In the genomic region with DNA sequence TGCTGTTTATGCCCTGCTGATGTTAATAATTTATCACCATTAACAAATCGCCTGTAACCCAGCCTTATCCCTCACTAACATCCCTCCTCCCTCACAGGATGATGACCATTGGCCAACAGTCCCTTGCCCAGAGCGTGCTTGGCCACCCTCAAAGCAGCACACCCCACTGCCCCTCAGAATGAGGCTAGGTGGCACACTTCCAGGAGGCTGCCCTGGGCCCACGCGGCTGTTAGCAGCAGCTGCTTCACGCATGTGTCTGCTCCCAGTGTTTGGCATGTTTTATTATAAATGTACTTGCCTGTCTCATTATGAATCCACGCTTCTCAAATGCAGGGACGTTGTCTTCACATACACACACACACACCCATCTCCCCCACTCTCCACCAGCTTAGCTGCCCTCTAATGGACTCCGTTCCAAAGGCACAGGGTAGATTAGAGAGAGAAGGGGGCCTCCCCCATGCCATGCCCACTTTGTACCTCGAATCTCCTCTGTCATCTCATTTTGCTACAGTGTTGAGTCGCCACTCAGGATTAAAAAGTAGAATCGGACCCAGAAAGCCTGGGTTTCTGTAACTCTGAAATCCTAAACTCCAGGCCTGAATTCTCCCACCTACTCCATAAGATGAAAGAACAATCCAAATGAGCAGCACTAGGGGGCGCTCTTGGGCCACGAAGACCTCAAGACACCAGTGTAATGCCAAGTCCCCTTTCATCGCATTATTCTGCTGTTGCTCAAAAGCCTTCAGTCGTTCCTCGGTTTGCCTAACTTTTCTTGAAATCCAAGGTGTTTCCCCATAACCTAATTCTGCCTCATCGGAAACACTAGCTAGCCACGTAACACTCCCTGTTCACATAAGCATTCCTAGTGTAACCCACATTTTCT, we compare ENCODE assay signal across 8 mouse cellular contexts. TPM values are rescaled to one million over a fixed set of nuclear protein-coding genes. Genes with fewer than 3 reads are reported as not detected.
A peak's percentile ranks its signal among the peaks of the same experiment; 100 is the strongest.
DNase-seq lines count a peak whose midpoint lies in the region; ATAC-seq and TF ChIP-seq lines count a peak whose summit lies in the region.

No protein-coding gene starts in this region.

- H3K9ac ChIP-seq in MEL (ENCODE audit: control insufficient read depth, low read depth, low read length, poor library complexity, severe bottlenecking), result peak overlapping the region; percentile 42
- H3K9ac ChIP-seq in forebrain, embryonic 12.5 days, result no peak overlapping the region
- 0 out of 2 replicates have a peak overlapping the region, but pooled peaks have one; percentile 3 for H3K9ac ChIP-seq in heart, embryonic 16.5 days (ENCODE audit: low read length)
- H3K9ac ChIP-seq in liver, embryonic 16.5 days (ENCODE audit: low read depth, low read length), result no peak overlapping the region
- no peak overlapping the region for H3K9ac ChIP-seq in neural tube, embryonic 15.5 days (replicated peaks)

- TF ChIP-seq RAD21 in MEL (IDR thresholded peaks at IDR 0.05; ENCODE audit: low read depth, low read length), result peak; percentile 95

- no peaks in the 10 kb centered on the region for H3K79me2 ChIP-seq in MEL (ENCODE audit: control insufficient read depth, insufficient read depth, low read length, poor library complexity)

- peak; percentile 92 for DNase-seq in MEL (ENCODE audit: low read depth, low spot score)
- DNase-seq in c-Kit-positive CD71-positive TER-119-positive erythroid progenitor cells, embryonic 14.5 days (ENCODE audit: low spot score), result peak; percentile 82
- DNase-seq in kidney, postnatal 4 days, result peak; percentile 91 to 94
- DNase-seq in thymus, postnatal 10 days (ENCODE audit: low spot score in 2 of 2), result peak; percentile 73 to 86

- no peak overlapping the region for H3K27ac ChIP-seq in MEL (ENCODE audit: control insufficient read depth, low read depth, low read length)
- no peak overlapping the region for H3K27ac ChIP-seq in forebrain, embryonic 12.5 days
- H3K27ac ChIP-seq in heart, embryonic 16.5 days (ENCODE audit: low read length), result peak overlapping the region; percentile 34
- H3K27ac ChIP-seq in liver, embryonic 16.5 days (ENCODE audit: low read length), result peak overlapping the region; percentile 33; the same call in 1 of the 2 replicates
- peak overlapping the region; percentile 38 for H3K27ac ChIP-seq in neural tube, embryonic 15.5 days (replicated peaks)

- no peak for TF ChIP-seq EP300 in MEL (IDR thresholded peaks at IDR 0.05; ENCODE audit: low read depth in 1 of 2, low read length in 2 of 2)

- H3K4me2 ChIP-seq in forebrain, embryonic 12.5 days, result peak overlapping the region; percentile 24; the same call in 1 of the 2 replicates
- peak overlapping the region; percentile 41 for H3K4me2 ChIP-seq in heart, embryonic 16.5 days (ENCODE audit: low read depth, low read length)
- H3K4me2 ChIP-seq in liver, embryonic 16.5 days (ENCODE audit: low read depth, low read length), result peak overlapping the region; percentile 48
- peak overlapping the region; percentile 29 for H3K4me2 ChIP-seq in neural tube, embryonic 15.5 days

- peak; percentile 82 to 96 (median 89) for TF ChIP-seq CTCF in MEL (IDR thresholded peaks at IDR 0.05 in 2 of 3, conservative IDR thresholded peaks at IDR 0.05 in 1 of 3; ENCODE audit: control insufficient read depth in 1 of 3, insufficient read depth in 1 of 3, low read depth in 2 of 3, low read length in 3 of 3, poor library complexity in 1 of 3, severe bottlenecking in 1 of 3)

- H3K36me3 ChIP-seq in MEL (ENCODE audit: control insufficient read depth in 1 of 2, insufficient read depth in 2 of 2, low read length in 2 of 2), result peaks cover 0 to 2% of the 10 kb centered on the region in 2 experiments; a peak in 1 of 4 replicates
- H3K36me3 ChIP-seq in forebrain, embryonic 12.5 days (replicated peaks), result no peaks in the 10 kb centered on the region
- no peaks in the 10 kb centered on the region for H3K36me3 ChIP-seq in heart, embryonic 16.5 days (ENCODE audit: control insufficient read depth, insufficient read depth)
- H3K36me3 ChIP-seq in liver, embryonic 16.5 days (ENCODE audit: control insufficient read depth, insufficient read depth), result no peaks in the 10 kb centered on the region
- no peaks in the 10 kb centered on the region for H3K36me3 ChIP-seq in neural tube, embryonic 15.5 days

- TF ChIP-seq POLR2A in MEL (IDR thresholded peaks at IDR 0.05; ENCODE audit: control insufficient read depth in 1 of 2, insufficient read depth in 1 of 2, low read depth in 1 of 2, low read length in 2 of 2, poor library complexity in 1 of 2), result no peak

- 33% methylated on average over 18 of the region's 18 CpGs for WGBS in forebrain, embryonic 12.5 days
- WGBS in heart, embryonic 16.5 days, result 34% methylated on average over 18 of the region's 18 CpGs
- 29% methylated on average over 18 of the region's 18 CpGs for WGBS in liver, embryonic 16.5 days (ENCODE audit: insufficient replicate concordance)
- 26% methylated on average over 18 of the region's 18 CpGs for WGBS in neural tube, embryonic 15.5 days

- peak; percentile 70 for ATAC-seq in forebrain, embryonic 12.5 days (ENCODE audit: low FRiP score)
- no peak for ATAC-seq in heart, embryonic 16.5 days (replicated peaks; ENCODE audit: extremely low read depth, insufficient read depth, low FRiP score)
- ATAC-seq in liver, embryonic 16.5 days (ENCODE audit: low read depth), result no peak
- ATAC-seq in neural tube, embryonic 15.5 days (ENCODE audit: low FRiP score), result peak; percentile 72; the same call in 1 of the 2 replicates

- H3K9me3 ChIP-seq in MEL (replicated peaks; ENCODE audit: insufficient read depth, low read length), result no peaks in the 10 kb centered on the region
- no peaks in the 10 kb centered on the region for H3K9me3 ChIP-seq in forebrain, embryonic 12.5 days
- no peaks in the 10 kb centered on the region for H3K9me3 ChIP-seq in heart, embryonic 16.5 days (replicated peaks; ENCODE audit: control insufficient read depth, low read length)
- H3K9me3 ChIP-seq in liver, embryonic 16.5 days (replicated peaks; ENCODE audit: control insufficient read depth, low read length), result no peaks in the 10 kb centered on the region
- H3K9me3 ChIP-seq in neural tube, embryonic 15.5 days (replicated peaks), result no peaks in the 10 kb centered on the region

- no peaks in the 10 kb centered on the region for H3K27me3 ChIP-seq in MEL (ENCODE audit: control insufficient read depth in 1 of 2, insufficient read depth in 2 of 2, low read length in 2 of 2)
- H3K27me3 ChIP-seq in forebrain, embryonic 12.5 days, result peaks cover 14% of the 10 kb centered on the region; the same call in 1 of the 2 replicates
- H3K27me3 ChIP-seq in heart, embryonic 16.5 days (ENCODE audit: control insufficient read depth, insufficient read depth, low read length), result no peaks in the 10 kb centered on the region
- peaks cover 21% of the 10 kb centered on the region for H3K27me3 ChIP-seq in liver, embryonic 16.5 days (ENCODE audit: control insufficient read depth, insufficient read depth, low read depth, low read length)
- peaks cover 5% of the 10 kb centered on the region for H3K27me3 ChIP-seq in neural tube, embryonic 15.5 days (replicated peaks)

- peaks cover 0 to 6% of the 10 kb centered on the region in 2 experiments; a peak in 1 of 4 replicates for H3K4me1 ChIP-seq in MEL (ENCODE audit: control insufficient read depth in 1 of 2, insufficient read depth in 2 of 2, low read length in 2 of 2)
- H3K4me1 ChIP-seq in forebrain, embryonic 12.5 days, result peaks cover 26% of the 10 kb centered on the region
- peaks cover 26% of the 10 kb centered on the region for H3K4me1 ChIP-seq in heart, embryonic 16.5 days (ENCODE audit: control insufficient read depth, insufficient read depth, low read length)
- H3K4me1 ChIP-seq in liver, embryonic 16.5 days (ENCODE audit: control insufficient read depth, low read depth, low read length), result peaks cover 11% of the 10 kb centered on the region
- peaks cover 25% of the 10 kb centered on the region for H3K4me1 ChIP-seq in neural tube, embryonic 15.5 days

- H3K4me3 ChIP-seq in MEL (ENCODE audit: control insufficient read depth in 1 of 2, insufficient read depth in 1 of 2, low read depth in 2 of 2, low read length in 2 of 2), result peak overlapping the region; percentile 45
- H3K4me3 ChIP-seq in forebrain, embryonic 12.5 days (replicated peaks), result no peak overlapping the region
- 0 out of 2 replicates have a peak overlapping the region, but pooled peaks have one; percentile 2 for H3K4me3 ChIP-seq in heart, embryonic 16.5 days (ENCODE audit: low read length)
- H3K4me3 ChIP-seq in liver, embryonic 16.5 days (ENCODE audit: low read depth, low read length), result no peak overlapping the region
- no peak overlapping the region; the same call in 1 of the 2 replicates for H3K4me3 ChIP-seq in neural tube, embryonic 15.5 days (replicated peaks)

RNA-seq across cellular contexts. Expression of a gene that starts 8.5 kb away (rescaled TPM):
- total RNA-seq in MEL (2012; rRNA removed), result 0.10 and 0.15 TPM in 2 replicates
- under 1 TPM in 1 of 2 experiments, not detected in 1; 0.88 TPM for polyA plus RNA-seq in MEL (2012; ENCODE audit: insufficient read depth in 1 of 2, insufficient read length in 2 of 2, low read depth in 1 of 2, low replicate concordance in 2 of 2, missing spikeins in 1 of 2)
- 13.4 and 14.2 TPM in 2 replicates for polyA plus RNA-seq in forebrain, embryonic 12.5 days (2016; fragmentation: Nextera tagmentation; extraction: Ambion mirVana)
- 104 and 111 TPM in 2 replicates for polyA plus RNA-seq in heart, embryonic 16.5 days (2015; fragmentation: Nextera tagmentation; extraction: Ambion mirVana)
- polyA plus RNA-seq in liver, embryonic 16.5 days (2015; fragmentation: Nextera tagmentation; extraction: Ambion mirVana), result 4.5 and 5.6 TPM in 2 replicates
- polyA plus RNA-seq in neural tube, embryonic 15.5 days (2015; fragmentation: Nextera tagmentation; extraction: Ambion mirVana), result 17.3 and 22.6 TPM in 2 replicates

RNA-seq across cellular contexts. Expression of a gene that starts 12.5 kb away (rescaled TPM):
- total RNA-seq in MEL (2012; rRNA removed), result 13.3 and 14.0 TPM in 2 replicates
- polyA plus RNA-seq in MEL (2012; ENCODE audit: insufficient read depth in 1 of 2, insufficient read length in 2 of 2, low read depth in 1 of 2, low replicate concordance in 2 of 2, missing spikeins in 1 of 2), result 10 to 100 TPM in 1 of 2 experiments, not detected in 1; 55.1 TPM
- 69.6 and 69.9 TPM in 2 replicates for polyA plus RNA-seq in forebrain, embryonic 12.5 days (2016; fragmentation: Nextera tagmentation; extraction: Ambion mirVana)
- 31.7 and 36.6 TPM in 2 replicates for polyA plus RNA-seq in heart, embryonic 16.5 days (2015; fragmentation: Nextera tagmentation; extraction: Ambion mirVana)
- 27.1 and 32.3 TPM in 2 replicates for polyA plus RNA-seq in liver, embryonic 16.5 days (2015; fragmentation: Nextera tagmentation; extraction: Ambion mirVana)
- polyA plus RNA-seq in neural tube, embryonic 15.5 days (2015; fragmentation: Nextera tagmentation; extraction: Ambion mirVana), result 33.7 and 42.5 TPM in 2 replicates

RNA-seq across cellular contexts. Expression of a gene that starts 12.5 kb away (rescaled TPM):
- total RNA-seq in MEL (2012; rRNA removed), result not detected in 2 replicates
- under 1 TPM in 1 of 2 experiments, not detected in 1; 0.24 TPM for polyA plus RNA-seq in MEL (2012; ENCODE audit: insufficient read depth in 1 of 2, insufficient read length in 2 of 2, low read depth in 1 of 2, low replicate concordance in 2 of 2, missing spikeins in 1 of 2)
- polyA plus RNA-seq in forebrain, embryonic 12.5 days (2016; fragmentation: Nextera tagmentation; extraction: Ambion mirVana), result 0.14 and 0.36 TPM in 2 replicates
- 0.07 and 0.20 TPM in 2 replicates for polyA plus RNA-seq in heart, embryonic 16.5 days (2015; fragmentation: Nextera tagmentation; extraction: Ambion mirVana)
- 0.07 TPM in 1 of 2 replicates, not detected in the other for polyA plus RNA-seq in liver, embryonic 16.5 days (2015; fragmentation: Nextera tagmentation; extraction: Ambion mirVana)
- polyA plus RNA-seq in neural tube, embryonic 15.5 days (2015; fragmentation: Nextera tagmentation; extraction: Ambion mirVana), result 0.15 and 0.58 TPM in 2 replicates

RNA-seq across cellular contexts. Expression of a gene that starts 18.7 kb away (rescaled TPM):
- 0.19 TPM in 1 of 2 replicates, not detected in the other for total RNA-seq in MEL (2012; rRNA removed)
- polyA plus RNA-seq in MEL (2012; ENCODE audit: insufficient read depth in 1 of 2, insufficient read length in 2 of 2, low read depth in 1 of 2, low replicate concordance in 2 of 2, missing spikeins in 1 of 2), result under 1 TPM in 1 of 2 experiments, not detected in 1; 0.13 TPM
- 0.58 and 0.73 TPM in 2 replicates for polyA plus RNA-seq in forebrain, embryonic 12.5 days (2016; fragmentation: Nextera tagmentation; extraction: Ambion mirVana)
- 3.5 and 4.2 TPM in 2 replicates for polyA plus RNA-seq in heart, embryonic 16.5 days (2015; fragmentation: Nextera tagmentation; extraction: Ambion mirVana)
- polyA plus RNA-seq in liver, embryonic 16.5 days (2015; fragmentation: Nextera tagmentation; extraction: Ambion mirVana), result 0.29 and 0.52 TPM in 2 replicates
- polyA plus RNA-seq in neural tube, embryonic 15.5 days (2015; fragmentation: Nextera tagmentation; extraction: Ambion mirVana), result 5.8 and 9.3 TPM in 2 replicates

RNA-seq across cellular contexts. Expression of a gene that starts 24.3 kb away (rescaled TPM):
- total RNA-seq in MEL (2012; rRNA removed), result not detected in 2 replicates
- polyA plus RNA-seq in MEL (2012; ENCODE audit: insufficient read depth in 1 of 2, insufficient read length in 2 of 2, low read depth in 1 of 2, low replicate concordance in 2 of 2, missing spikeins in 1 of 2), result under 1 TPM in 1 of 2 experiments, not detected in 1; 0.10 TPM
- polyA plus RNA-seq in forebrain, embryonic 12.5 days (2016; fragmentation: Nextera tagmentation; extraction: Ambion mirVana), result 0.27 and 0.33 TPM in 2 replicates
- 0.12 TPM in 1 of 2 replicates, not detected in the other for polyA plus RNA-seq in heart, embryonic 16.5 days (2015; fragmentation: Nextera tagmentation; extraction: Ambion mirVana)
- 0.04 TPM in 1 of 2 replicates, not detected in the other for polyA plus RNA-seq in liver, embryonic 16.5 days (2015; fragmentation: Nextera tagmentation; extraction: Ambion mirVana)
- 0.08 and 0.28 TPM in 2 replicates for polyA plus RNA-seq in neural tube, embryonic 15.5 days (2015; fragmentation: Nextera tagmentation; extraction: Ambion mirVana)

Comparison
In these comparisons a context has a peak if more than half of its experiments do, and no peak if none do; other contexts are left out.
1. H3K27ac ChIP-seq: peak in heart, embryonic 16.5 days (single experiment), liver, embryonic 16.5 days (single experiment) and neural tube, embryonic 15.5 days (single experiment); none in MEL (single experiment) and forebrain, embryonic 12.5 days (single experiment).
2. H3K4me3 ChIP-seq: peak in MEL (2 of 2) and heart, embryonic 16.5 days (single experiment); none in forebrain, embryonic 12.5 days (single experiment), liver, embryonic 16.5 days (single experiment) and neural tube, embryonic 15.5 days (single experiment).
3. H3K9ac ChIP-seq: peak in MEL (single experiment) and heart, embryonic 16.5 days (single experiment); none in forebrain, embryonic 12.5 days (single experiment), liver, embryonic 16.5 days (single experiment) and neural tube, embryonic 15.5 days (single experiment).
4. ATAC-seq: peak in forebrain, embryonic 12.5 days (single experiment) and neural tube, embryonic 15.5 days (single experiment); none in heart, embryonic 16.5 days (single experiment) and liver, embryonic 16.5 days (single experiment).
5. Peak in every context shown above with its lines, with median percentiles within 50 percentile points of each other: DNase-seq and H3K4me2 ChIP-seq.